Mouse (Mus musculus) intestine, postnatal 0 days (tissue): Measurements from ENCODE around the gene Styx. TPM values are rescaled to one million over a fixed set of nuclear protein-coding genes. Genes with fewer than 3 reads are reported as not detected.

Experiments used
- ATAC-seq: fragments of 200-750 bp; cut with Nextera tagmentation; 2 replicates; pipeline ENCODE4 v1.8.0; 2017; ENCODE audit warnings: mild to moderate bottlenecking, moderate TSS enrichment, moderate library complexity
- H3K27ac ChIP-seq: fragments of 300-500 bp; sonication (generic); 2 replicates; pipeline ENCODE4 v1.5.1; 2014; ENCODE audit warnings: mild to moderate bottlenecking, low read depth, low read length, moderate library complexity
- H3K27me3 ChIP-seq: fragments of 300-500 bp; sonication (generic); replicated peaks from 2 replicates; pipeline ENCODE4 v1.6.1; 2014; ENCODE audit warnings: low read length, mixed read lengths; ENCODE audit not compliant: control insufficient read depth, insufficient read depth
- H3K36me3 ChIP-seq: fragments of 300-500 bp; sonication (generic); 2 replicates; pipeline ENCODE4 v1.6.1; 2014; ENCODE audit warnings: mild to moderate bottlenecking, moderate library complexity; ENCODE audit not compliant: control insufficient read depth, insufficient read depth
- H3K4me1 ChIP-seq: fragments of 300-500 bp; sonication (generic); replicated peaks from 2 replicates; pipeline ENCODE4 v1.6.1; 2014; ENCODE audit warnings: antibody characterized with exemption, low read length, mixed read lengths; ENCODE audit not compliant: control insufficient read depth, insufficient read depth
- H3K4me2 ChIP-seq: fragments of 300-500 bp; sonication (generic); replicated peaks from 2 replicates; pipeline ENCODE4 v1.6.1; 2014; ENCODE audit warnings: low read depth, mild to moderate bottlenecking, moderate library complexity
- H3K4me3 ChIP-seq: fragments of 300-500 bp; sonication (generic); 2 replicates; pipeline ENCODE4 v1.5.1; 2014; ENCODE audit warnings: low read depth, low read length
- H3K9ac ChIP-seq: fragments of 300-500 bp; sonication (generic); 2 replicates; pipeline ENCODE4 v1.6.1; 2014; ENCODE audit warnings: mild to moderate bottlenecking, low read depth, low read length
- H3K9me3 ChIP-seq: fragments of 300-500 bp; sonication (generic); 2 replicates; pipeline ENCODE4 v1.6.1; 2016; ENCODE audit warnings: mixed run types; ENCODE audit not compliant: control insufficient read depth
- CTCF ChIP-seq: sonication (generic); IDR thresholded peaks from 2 replicates; pipeline ENCODE4 v1.5.1; 2016; ENCODE audit warnings: low read depth, mild to moderate bottlenecking, control low read depth, antibody characterized with exemption, moderate library complexity
- WGBS: fragments of 180-500 bp; shearing (Covaris S2); extraction: QIAGEN DNeasy Blood & Tissue Kit; methylation state at CpG from one replicate; pipeline ENCODE4 v1.1.7; 2014; 5-methylcytosine and 5-hydroxymethylcytosine counted together
- polyA plus RNA-seq: library from polyadenylated mRNA; unstranded; fragments of >200 nt; fragmentation: Nextera tagmentation; extraction: Ambion mirVana; gene quantifications from 2 replicates; pipeline ENCODE4 v1.2.1, GENCODE M21; 2015

The Styx gene
- polyA plus RNA-seq, 1 experiment from 2014 or later: 40.1 TPM

DNA sequence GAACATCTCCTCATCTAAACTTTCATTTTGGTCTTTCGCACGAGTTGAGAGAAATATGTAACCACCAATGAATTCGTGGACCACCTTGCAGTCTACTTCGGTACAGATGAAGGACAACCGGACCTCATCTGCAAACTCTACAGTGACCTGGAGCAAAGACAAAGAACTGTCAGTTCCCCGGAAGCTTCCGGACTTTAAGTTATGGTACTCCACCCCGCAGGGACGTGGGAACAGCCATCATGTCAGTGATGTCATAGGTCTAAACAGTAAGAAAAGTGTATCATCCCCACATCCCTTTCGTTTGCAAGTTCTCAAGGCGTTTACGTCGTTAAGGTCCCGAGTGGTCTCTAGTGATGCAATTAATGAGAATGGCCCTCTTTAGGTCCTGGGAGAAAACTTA lies 109.0 kb downstream of the Styx start:
- Histone ChIP-seq H3K27me3 (no peaks in the 10 kb centered on the region), H3K4me2 (no peak overlapping the region), H3K9me3 (no peaks in the 10 kb centered on the region), H3K4me3 (no peak overlapping the region), H3K9ac (no peak overlapping the region), H3K4me1 (peaks cover 6% of the 10 kb centered on the region), H3K36me3 (peaks cover 32% of the 10 kb centered on the region; the same call in 1 of the 2 replicates), H3K27ac (no peak overlapping the region)
- ATAC-seq: no peak
- TF ChIP-seq CTCF: no peak
- 92% methylated on average over 14 of the region's 14 CpGs for WGBS

DNA sequence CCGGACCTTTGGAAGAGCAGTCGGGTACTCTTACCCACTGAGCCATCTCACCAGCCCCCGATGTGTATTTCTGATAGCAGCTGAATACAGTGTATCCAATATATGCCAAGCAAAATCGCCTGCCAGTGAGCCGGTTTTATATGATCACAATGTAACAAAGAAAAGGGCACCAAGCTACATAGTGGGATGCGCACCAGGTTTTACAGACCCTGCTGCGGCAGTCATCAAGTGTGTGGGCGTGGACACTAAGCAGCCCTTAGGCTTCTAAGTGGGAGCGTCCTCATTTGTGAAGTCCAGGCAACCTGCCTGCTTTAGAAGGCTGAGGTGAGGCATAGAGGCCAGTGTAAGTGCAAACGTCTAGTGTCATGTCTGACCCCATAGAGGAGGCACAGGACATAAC lies 109.6 kb downstream of the Styx start:
- H3K4me1 ChIP-seq: peaks cover 6% of the 10 kb centered on the region
- H3K4me3 ChIP-seq: no peak overlapping the region
- no peak overlapping the region for H3K4me2 ChIP-seq
- no peaks in the 10 kb centered on the region for H3K9me3 ChIP-seq
- WGBS: 93% methylated on average over 10 of the region's 10 CpGs
- H3K36me3 ChIP-seq: peaks cover 34% of the 10 kb centered on the region; the same call in 1 of the 2 replicates
- no peak for TF ChIP-seq CTCF
- H3K9ac ChIP-seq: no peak overlapping the region
- H3K27me3 ChIP-seq: no peaks in the 10 kb centered on the region
- H3K27ac ChIP-seq: no peak overlapping the region
- no peak for ATAC-seq

DNA sequence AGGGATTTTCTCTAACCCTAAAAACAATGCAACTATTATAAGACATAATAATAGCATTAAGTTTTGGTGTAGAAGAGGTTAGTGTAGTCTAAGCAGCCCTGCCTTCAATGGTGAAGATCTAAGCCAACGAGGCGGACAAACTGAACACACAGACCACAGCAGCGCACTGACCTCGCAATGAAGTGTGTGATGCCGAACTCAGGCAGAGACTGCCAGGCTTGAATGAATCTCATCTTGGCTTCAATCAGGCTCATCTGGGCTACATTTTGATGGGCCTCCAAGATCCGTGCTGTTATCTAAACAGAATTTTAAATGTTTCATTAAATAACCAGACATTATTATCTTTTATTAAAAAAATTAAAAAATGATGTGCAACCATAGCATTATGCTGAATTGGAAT lies 111.1 kb downstream of the Styx start:
- no peak for ATAC-seq

GRCm38 (mm10) chr14:45462374-45462773 lies 111.5 kb downstream of the Styx start:
- Histone ChIP-seq H3K27ac (no peak overlapping the region), H3K4me3 (no peak overlapping the region), H3K27me3 (no peaks in the 10 kb centered on the region), H3K9ac (no peak overlapping the region), H3K4me1 (peaks cover 6% of the 10 kb centered on the region), H3K36me3 (peaks cover 49% of the 10 kb centered on the region; the same call in 1 of the 2 replicates), H3K9me3 (no peaks in the 10 kb centered on the region), H3K4me2 (no peak overlapping the region)
- ATAC-seq: no peak
- 81% methylated on average over 6 of the region's 6 CpGs for WGBS
- TF ChIP-seq CTCF: no peak

More for the DNA sequence above, 111.1 kb downstream of the Styx start:
- no peak overlapping the region for H3K9ac ChIP-seq
- H3K36me3 ChIP-seq: peaks cover 47% of the 10 kb centered on the region; the same call in 1 of the 2 replicates
- no peak for TF ChIP-seq CTCF
- 90% methylated on average over 6 of the region's 6 CpGs for WGBS
- H3K4me3 ChIP-seq: no peak overlapping the region
- H3K4me1 ChIP-seq: peaks cover 6% of the 10 kb centered on the region
- H3K27ac ChIP-seq: no peak overlapping the region
- H3K27me3 ChIP-seq: no peaks in the 10 kb centered on the region
- no peaks in the 10 kb centered on the region for H3K9me3 ChIP-seq
- no peak overlapping the region for H3K4me2 ChIP-seq

GRCm38 (mm10) chr14:45462875-45463475 lies 112.1 kb downstream of the Styx start:
- no peaks in the 10 kb centered on the region for H3K9me3 ChIP-seq
- peak overlapping the region; percentile 60; the same call in 1 of the 2 replicates for H3K27ac ChIP-seq
- no peaks in the 10 kb centered on the region for H3K27me3 ChIP-seq
- TF ChIP-seq CTCF: no peak
- H3K4me3 ChIP-seq: no peak overlapping the region
- no peak for ATAC-seq
- 78% methylated on average over 10 of the region's 10 CpGs for WGBS
- no peak overlapping the region for H3K9ac ChIP-seq
- H3K36me3 ChIP-seq: peaks cover 54% of the 10 kb centered on the region; the same call in 1 of the 2 replicates
- H3K4me2 ChIP-seq: no peak overlapping the region; the same call in 1 of the 2 replicates
- peaks cover 6% of the 10 kb centered on the region for H3K4me1 ChIP-seq

GRCm38 (mm10) chr14:45463599-45463998 lies 112.7 kb downstream of the Styx start:
- H3K27ac ChIP-seq: peak overlapping the region; percentile 60; the same call in 1 of the 2 replicates
- H3K27me3 ChIP-seq: no peaks in the 10 kb centered on the region
- no peaks in the 10 kb centered on the region for H3K9me3 ChIP-seq
- no peak overlapping the region for H3K9ac ChIP-seq
- no peak for TF ChIP-seq CTCF
- peaks cover 6% of the 10 kb centered on the region for H3K4me1 ChIP-seq
- H3K4me2 ChIP-seq: peak overlapping the region; percentile 40
- H3K4me3 ChIP-seq: no peak overlapping the region
- peak; percentile 69 for ATAC-seq
- 12% methylated on average over 10 of the region's 10 CpGs for WGBS
- H3K36me3 ChIP-seq: peaks cover 51% of the 10 kb centered on the region; the same call in 1 of the 2 replicates
